Mouse (Mus musculus): ENCODE results near the gene Ptgis.

Ptgis gene

DNA sequence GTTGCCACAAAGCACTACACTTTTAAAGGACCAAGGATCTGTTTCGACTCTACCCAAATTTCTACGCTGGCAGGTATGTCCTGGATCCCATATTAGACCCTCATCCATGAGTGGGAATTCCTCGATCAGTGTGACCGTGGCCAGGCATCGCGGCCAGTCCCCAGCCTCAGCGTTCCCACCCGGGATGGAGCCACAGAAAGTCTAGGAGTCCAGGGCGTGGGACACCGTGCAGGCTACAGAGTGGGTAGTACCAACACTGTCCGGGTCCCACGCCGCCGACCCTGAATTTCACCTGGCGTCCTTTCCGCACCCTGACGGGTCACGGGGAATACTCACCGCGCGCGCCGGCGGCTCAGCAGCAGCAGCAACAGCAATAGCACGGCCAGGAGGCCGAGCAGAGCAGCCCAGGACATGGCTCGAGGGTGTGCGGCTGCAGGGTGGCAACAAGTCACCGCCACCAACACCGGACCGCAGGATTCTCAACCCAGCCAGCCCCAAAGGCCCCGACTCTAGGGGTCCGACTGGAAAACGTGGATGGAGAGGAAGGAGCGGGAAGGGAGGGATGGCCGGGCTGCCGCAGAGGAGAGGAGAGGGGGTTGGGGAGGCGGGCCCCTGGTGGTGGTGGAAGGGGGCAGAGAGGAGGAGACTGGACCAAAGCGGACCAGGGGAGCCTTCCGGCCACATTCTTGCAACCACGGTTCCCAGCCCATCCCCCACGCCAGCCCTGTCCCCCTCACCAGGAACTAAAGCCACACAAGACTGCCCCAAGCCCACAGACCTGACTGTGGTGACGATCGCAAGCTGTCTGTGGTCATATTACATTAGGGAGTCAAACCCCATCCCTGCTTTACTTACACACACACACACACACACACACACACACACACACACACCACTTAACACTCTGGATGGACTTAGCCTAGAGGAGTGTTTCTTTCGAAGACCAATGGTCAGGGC is at the start of gene Ptgis:
Gene Ptgis, minus strand, starts transcription at position 597 of the 957 bp plus-strand sequence.
- DNase-seq (ENCODE audit: low spot score): no peak

DNA sequence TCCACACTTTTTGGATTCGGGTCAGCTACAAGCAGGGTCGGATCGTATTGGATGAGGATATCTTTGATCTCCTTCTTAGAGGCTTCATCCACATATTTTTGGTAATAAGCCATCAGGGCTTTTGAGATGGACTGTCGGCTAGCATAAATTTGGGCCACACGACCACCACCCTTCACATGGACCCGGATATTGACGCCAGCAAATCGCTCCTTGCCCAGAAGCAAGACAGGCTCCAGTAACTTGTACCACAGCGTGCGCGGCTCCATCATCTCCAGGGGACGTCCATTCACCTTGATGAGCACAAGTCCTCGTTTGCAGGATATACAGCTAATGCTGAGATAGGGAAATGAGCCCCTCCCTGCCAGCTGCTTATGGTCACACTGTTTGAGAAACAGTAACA is 41.1 kb upstream of the Ptgis start:
- no peak for DNase-seq (ENCODE audit: low spot score)

DNA sequence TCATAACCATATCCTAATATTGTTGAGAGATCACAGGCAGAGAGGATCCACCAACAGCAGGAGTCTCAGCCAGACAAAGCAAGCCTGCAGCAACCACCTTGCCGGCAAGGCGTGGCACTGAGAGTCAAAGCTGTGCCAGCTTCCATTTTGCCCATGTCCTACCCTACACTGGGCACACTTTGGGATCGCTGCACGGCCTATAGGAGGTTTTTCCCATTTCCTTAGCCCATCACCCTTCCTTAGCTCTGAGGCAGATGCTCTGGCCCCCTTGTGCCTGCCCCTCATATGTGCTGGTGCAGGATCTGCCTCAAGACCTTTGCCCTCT is 40.5 kb upstream of the Ptgis start:
- DNase-seq (ENCODE audit: low spot score): no peak

DNA sequence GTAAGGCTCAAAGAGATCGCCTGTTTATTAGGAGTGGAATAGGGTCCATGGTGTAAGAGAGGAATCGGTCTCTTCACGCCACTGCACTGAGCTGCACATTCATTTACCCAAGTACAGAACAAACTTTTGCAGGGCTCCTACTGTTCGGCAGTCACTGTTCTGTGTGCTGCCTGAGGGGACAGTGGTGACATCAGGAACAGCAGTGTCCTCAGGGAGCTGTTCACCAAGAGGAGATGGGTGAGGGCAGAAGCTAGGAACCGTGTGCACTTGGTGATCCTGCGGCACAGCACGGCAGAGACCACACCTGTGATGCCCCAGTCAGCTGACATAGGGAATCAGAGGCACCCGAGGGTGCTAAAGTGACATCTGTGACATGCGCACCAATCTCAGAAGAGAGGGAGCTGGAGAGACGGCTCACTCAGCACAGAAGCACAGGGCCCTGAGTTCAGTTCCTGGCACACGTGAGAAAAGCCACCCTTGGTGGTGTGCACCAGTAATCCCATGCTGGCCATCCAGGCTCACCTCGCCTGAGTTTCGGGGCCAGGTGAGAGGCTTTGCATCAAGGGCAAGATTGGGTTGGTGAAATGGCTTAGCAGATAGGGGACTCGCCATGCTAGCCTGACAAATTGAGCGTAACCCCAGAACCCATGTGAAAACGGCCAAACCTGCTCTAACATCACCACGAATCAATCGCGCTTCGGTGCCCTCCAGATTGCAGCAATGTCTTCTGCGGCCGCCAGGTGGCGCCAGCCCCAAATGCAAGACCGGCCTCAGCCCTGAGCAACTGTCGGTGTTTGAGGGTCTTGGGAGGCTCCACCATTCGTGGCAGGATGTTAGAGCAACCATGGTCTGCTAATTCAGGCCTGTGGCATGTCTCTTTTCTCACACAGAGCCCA is 39.9 kb upstream of the Ptgis start:
- DNase-seq (ENCODE audit: low spot score): peak; percentile 63

DNA sequence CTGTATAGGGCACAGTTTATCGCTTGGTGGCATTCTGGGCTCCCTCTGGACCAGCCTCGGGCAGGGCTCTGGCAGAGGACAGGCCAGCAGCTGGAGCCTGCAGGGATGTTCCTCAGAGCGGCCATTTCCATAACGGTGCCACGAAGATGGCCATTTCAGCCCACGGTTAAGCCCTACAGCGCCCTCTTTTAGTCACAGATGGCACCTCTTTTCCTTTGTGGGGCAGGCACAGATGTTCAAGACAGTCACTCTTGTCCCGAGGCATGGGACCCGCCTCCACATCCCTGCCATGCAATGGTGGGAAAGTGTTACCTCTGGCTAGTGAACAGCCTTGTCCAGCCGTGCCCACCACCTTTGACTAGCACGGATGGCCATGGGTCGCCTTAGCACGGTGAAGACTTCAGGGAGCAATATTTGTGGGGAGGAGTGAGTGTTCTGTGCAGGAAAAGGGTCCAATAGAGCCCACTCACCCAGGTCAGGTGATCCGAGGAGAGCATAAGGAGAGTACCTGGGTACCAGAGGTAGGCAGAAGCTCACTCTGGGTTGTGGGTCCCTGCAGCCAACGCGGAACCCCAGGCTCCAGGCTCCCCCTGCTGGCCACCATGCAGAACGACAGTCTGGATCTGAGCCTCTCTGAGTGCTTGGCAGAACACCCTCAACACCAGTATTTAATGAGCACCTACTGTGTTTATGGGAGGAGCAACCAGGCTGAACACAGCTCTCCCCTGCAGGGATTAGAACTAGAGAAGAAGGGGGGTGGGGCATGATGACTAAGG is 38.5 kb upstream of the Ptgis start:
- peak; percentile 32 for DNase-seq (ENCODE audit: low spot score)

DNA sequence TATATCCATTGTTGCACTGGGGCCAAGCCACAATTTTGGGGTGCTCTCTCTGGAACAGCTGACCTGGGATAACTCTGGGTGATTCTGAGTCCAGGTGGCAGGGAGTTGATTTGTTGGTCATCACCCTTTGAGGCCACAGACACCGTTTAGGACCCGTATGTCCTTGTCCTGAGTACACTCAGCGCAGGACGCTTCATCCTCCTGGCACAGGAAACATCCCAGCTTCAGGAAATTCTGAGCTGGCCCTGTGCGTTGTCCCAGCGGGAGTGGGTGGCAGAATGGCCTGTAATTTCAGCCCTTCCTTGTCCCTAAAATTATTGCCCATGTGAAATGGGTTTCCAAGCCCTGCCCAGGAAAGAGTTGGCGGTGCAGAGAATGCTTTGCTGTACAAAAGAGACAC is 37.6 kb upstream of the Ptgis start:
- no peak for DNase-seq (ENCODE audit: low spot score)

DNA sequence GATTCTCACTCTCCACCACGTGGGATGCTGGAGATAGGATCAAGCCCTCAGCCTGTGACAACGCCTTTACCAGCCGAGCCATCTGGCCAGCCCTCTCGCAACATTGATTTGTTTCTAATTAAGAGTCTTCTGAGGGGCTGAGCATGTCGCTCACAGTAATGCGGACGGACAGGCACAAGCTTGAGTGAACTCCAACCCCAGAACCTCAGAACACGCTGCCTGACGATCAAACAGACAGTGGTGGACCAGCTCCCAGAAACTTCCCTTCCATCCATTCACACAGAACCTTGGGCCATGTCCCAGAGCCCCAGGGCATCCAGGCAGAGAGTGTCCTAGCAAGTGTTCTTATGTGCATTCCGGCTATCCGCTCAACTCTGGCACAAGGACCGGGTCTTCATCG is 36.6 kb upstream of the Ptgis start:
- DNase-seq (ENCODE audit: low spot score): no peak

DNA sequence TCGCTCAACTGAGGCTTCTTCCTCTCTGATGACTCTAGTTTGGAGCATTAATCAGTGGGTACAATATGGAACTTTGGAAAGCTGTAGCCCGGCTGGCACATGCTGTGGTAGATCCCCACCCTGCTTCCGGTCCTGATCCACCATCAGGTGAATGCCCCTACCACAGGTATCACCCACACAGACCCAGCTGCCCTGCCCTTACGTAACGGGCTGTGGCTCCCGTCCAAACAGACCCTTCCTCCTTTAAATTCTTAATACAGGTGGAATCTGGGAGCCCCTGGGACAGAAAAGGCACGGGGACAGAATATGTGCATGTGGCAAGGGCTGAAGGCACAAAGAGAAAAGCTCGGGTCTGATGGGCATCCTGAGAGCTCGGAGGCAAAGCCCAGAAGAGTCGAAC is 35.5 kb upstream of the Ptgis start:
- no peak for DNase-seq (ENCODE audit: low spot score)

DNA sequence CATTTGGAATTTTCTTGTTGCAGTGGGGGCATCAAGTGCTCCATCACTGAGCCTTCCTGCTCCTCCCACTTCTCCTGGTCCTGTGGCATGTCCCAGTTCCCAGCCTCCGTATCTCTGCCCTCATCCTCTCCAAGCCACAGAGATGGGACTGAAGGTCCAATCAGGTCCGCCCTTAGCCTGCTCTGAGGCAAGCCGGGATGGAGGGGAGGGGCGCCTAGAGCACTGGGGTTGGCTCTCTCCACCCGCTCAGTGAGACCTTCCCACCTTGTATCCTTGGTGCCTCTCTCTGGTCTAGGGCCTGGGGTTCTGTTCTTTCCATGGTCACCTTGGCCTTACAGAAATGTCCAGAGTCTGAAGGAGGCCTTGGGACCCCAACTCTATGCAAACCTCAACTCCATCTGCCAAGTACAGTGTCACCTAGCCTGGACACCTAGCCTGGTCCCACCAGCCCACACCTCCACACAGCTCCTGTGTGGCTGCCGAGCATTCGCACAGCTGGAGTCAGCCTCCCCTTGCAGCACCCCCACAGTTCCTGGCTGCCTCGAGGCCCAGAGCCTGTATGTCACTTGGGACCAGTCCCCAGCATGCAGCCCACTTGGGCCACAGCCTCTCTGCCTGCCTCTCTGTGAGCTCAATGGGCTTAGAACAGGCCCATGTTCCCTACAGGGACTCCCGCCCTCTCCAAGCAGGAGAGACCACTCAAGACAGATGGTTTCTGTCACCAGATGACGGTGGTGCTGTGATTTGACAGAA is 34.5 kb upstream of the Ptgis start:
- DNase-seq (ENCODE audit: low spot score): no peak

DNA sequence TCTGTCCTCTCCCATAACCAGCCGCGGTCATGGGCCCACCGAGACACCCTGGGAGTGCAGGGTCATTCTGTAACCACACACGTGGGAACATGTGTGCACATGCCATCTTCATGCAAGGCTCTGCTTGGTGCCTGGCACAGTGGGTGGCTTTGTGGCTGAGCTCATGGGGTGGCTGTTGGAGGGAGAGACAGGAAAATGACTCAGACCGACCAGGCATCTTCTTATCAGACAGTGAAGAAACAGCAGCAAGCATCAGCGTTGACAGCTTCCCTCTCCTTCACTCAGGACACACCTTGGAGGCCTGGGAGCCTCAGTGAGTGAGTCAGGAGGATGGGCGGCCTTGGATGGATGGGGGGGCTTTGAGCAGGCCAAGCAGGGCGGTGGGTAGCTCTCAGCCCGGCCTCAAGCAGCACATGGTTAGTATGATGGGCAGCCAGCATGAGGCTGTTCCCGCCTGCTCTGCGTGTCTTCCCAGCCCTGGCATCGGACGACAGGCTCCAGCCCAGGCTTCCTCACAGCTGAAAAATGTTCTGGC is 32.9 kb upstream of the Ptgis start:
- DNase-seq (ENCODE audit: low spot score): no peak

DNA sequence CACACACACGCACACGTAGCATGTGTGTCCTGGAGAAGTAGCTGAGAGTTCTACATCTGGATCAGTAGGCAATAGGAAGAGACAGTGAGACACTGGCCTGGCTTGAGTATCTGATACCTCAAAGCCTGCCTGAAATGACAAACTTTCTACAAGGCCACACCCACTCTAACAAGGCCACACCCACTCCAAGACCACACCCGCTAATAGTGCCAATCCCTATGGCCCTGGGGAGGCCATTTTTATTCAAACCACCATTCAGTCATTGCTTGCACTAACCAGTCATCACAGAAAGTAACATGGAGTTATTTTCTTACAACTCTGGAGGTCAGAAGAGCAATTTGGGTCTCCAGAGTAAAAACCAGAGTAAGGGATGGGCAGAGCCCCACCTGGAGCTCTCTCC is 32.3 kb upstream of the Ptgis start:
- no peak for DNase-seq (ENCODE audit: low spot score)

DNA sequence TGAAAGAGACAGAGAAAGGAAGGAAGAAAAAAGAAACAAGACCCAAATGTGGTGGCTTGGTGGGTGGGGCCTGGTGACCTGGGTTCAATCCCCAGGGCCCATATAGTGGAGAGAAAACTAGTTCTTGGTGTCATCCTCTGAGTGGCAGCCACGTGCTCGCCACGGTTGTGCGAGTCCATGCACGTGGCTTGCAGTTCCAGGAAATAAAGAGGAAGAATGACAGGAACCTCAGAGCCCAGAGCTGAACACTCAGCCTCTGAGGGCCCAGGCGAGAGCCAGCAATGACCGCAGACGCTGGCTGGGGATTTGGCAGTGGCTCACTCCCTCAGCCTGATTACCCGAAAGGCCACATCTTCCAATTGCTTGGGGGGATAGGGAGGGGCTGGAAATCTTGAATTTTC is 30.7 kb upstream of the Ptgis start:
- DNase-seq (ENCODE audit: low spot score): no peak

DNA sequence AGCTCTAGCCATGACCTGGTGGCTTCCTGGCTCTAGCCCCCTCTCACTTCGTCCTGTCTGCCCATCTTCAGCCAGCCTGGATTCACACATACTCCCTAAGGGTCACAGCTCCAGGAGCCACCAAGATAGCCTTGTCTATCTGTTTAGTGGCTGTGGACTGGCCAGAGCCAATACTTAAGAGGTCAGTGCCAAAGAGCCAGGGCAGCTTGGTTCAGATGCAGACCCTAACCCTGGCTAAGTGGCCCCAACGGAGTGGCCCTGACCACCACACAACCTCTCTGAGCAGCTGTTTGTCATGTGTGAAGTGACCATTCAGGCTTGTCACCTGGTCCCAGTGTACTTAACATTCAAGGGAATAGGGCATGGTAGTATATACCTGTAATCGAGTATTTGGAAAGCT is 30.1 kb upstream of the Ptgis start:
- no peak for DNase-seq (ENCODE audit: low spot score)

DNA sequence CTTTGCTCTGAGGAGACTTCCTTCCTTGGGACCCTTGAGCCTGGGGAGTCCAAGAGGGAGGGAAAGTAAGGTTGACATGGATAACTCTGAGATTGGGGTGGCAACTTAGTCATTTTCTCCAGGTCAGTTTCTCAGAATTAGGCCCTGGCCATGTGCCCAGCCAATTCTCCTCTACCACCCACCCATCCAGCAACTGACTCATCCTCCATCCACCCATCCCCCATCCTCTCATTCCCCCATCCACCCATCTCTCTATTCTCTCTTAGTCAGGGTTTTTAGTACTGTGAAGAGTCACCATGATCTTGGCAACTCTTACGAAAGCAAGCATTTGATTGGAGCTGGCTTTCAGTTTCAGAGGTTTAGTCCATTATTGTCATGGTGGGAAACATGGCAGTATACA is 28.3 kb upstream of the Ptgis start:
- no peak for DNase-seq (ENCODE audit: low spot score)

DNA sequence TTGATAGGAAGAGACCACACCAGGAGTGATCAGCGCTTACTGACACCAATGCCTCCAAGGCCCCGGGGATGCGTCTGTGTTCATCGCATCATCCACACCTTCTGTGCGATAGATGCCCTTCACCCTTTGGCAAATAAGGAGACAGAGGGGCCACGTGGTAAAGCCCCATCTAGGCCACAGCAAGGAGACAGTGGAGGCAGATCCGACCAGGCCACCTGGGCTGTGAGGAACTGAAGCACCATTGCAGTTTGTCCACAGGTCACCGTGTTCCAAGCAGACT is 27.9 kb upstream of the Ptgis start:
- DNase-seq (ENCODE audit: low spot score): no peak

DNA sequence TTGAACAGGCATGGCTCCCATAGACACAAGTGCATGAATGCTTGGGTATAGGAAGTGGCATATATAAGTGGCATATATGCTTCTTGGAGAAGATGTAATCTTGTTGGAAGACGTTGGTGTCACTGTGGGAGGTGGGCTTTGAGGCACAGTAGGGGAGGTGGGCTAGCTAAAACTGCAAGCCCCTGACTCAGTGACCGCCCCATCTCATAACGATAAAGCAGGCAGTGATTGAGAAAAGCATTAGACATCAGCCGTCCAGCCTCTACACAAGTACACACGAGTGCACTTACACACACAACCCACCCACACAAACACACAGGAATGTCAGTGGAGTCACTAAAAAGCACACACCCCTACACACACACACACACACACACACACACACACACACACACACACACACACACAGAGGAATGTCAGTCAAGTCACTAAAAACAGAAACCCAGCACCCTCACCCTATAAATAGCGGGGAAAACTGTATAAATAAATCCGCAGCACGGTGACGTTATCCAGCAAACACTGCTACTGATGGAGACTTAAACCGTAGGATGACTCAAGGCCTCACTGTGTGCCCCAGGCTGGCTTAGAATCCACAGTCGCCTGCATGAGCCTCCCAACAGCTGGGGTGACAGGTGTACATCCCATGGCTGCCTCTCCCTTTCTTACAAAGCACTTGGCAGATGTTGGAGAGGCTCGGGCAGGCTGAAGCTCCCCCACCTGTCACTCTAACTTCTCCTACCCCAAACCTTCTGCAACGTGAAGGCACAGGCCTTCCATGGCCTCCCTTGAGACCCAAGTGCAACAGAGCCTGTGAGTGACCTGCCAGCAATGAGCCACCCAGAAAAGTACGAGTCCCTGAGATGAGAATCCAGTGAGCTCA is 27.4 kb upstream of the Ptgis start:
- no peak for DNase-seq (ENCODE audit: low spot score)

DNA sequence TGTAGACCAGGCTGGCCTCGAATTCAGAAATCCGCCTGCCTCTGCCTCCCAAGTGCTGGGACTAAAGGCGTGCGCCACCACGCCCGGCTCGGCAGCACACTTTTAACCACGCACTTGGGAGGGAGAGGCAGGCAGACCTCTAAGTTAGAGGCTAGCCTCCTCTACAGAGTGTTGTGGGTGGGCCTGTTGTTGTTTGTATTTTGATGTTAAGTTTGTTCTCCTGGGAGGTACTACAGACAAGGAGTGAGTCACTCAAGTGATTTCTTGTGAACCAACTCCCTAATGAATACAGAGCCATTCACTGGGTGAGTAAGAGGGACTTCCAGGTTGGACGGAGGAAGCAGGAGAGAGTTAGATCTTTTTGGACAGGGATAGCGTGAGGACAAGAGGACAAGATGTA is 25.8 kb upstream of the Ptgis start:
- DNase-seq (ENCODE audit: low spot score): no peak

DNA sequence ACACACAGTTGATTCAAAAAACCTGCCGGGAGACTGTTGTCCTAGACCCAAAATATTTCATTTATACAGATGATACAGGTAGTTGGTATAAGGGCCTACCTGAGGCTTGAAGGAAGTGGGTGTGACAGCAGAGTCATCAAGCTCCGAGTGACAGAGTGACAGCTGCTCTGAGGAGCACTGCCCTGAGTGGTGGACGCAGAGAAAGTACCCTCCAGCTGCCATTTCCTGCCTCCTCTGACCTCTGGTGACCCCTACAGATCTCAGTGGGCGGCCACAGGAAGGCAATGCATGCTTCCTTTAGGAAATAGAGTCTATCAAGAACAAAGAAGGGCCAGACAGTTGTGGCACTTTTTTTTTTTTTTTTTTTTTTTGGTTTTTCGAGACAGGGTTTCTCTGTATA is 25.4 kb upstream of the Ptgis start:
- no peak for DNase-seq (ENCODE audit: low spot score)

DNA sequence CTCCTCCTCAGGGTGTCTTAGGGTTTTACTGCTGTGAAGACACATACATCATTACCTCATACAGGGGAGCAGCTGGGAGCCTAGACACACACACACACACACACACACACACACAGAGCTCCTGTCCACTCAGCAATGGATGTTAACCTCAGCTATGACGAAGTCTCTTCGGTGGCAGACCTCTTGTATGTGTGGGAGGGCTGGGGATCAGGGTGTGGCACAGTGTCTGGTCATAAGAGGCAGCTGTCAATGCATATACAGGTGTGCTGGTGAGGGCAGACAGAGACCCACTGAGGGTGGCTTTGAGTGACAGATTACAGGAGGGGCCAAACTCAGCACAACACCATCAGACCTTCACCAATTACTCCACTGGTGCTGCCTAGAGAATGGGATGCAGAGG is 24.6 kb upstream of the Ptgis start:
- no peak for DNase-seq (ENCODE audit: low spot score)

DNA sequence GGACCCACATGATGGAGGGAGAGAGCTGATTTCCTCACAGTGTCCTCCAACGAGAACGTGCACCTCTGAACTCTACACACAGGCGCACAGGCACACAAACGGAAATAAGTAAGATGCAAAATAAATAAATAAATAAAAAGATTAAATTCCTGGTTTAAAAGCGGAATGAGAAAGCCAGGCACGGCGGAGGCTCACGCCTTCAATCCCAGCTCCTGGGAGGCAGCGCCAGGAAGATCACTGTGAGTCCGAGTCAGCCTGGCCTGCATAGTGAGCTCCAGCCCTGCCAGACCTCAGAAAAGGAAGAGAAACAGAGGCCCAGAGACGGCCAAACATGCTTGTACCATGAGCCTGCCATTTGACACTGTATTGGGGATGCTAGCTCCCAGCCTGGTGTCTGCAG is 23.5 kb upstream of the Ptgis start:
- no peak for DNase-seq (ENCODE audit: low spot score)
